Mouse (Mus musculus) neural tube, embryonic 15.5 days (tissue): Measurements from ENCODE around the gene Tmem100. TPM values are rescaled to one million over a fixed set of nuclear protein-coding genes. Genes with fewer than 3 reads are reported as not detected.

Source experiments
- ATAC-seq: fragments of 200-750 bp; cut with Nextera tagmentation; 2 replicates; pipeline ENCODE4 v1.8.0; 2017; ENCODE audit warnings: mild to moderate bottlenecking, moderate TSS enrichment, moderate library complexity; ENCODE audit not compliant: low FRiP score
- H3K27ac ChIP-seq: fragments of 300-500 bp; sonication (generic); replicated peaks from 2 replicates; pipeline ENCODE4 v1.5.1; 2015; ENCODE audit warnings: mild to moderate bottlenecking, inconsistent platforms
- H3K27me3 ChIP-seq: fragments of 300-500 bp; sonication (generic); replicated peaks from 2 replicates; pipeline ENCODE4 v1.6.1; 2015; ENCODE audit warnings: inconsistent platforms
- H3K36me3 ChIP-seq: fragments of 300-500 bp; sonication (generic); 2 replicates; pipeline ENCODE4 v1.6.1; 2015; ENCODE audit warnings: inconsistent platforms
- H3K4me1 ChIP-seq: fragments of 300-500 bp; sonication (generic); 2 replicates; pipeline ENCODE4 v1.6.1; 2015; ENCODE audit warnings: inconsistent platforms
- H3K4me2 ChIP-seq: fragments of 300-500 bp; sonication (generic); 2 replicates; pipeline ENCODE4 v1.6.1; 2015; ENCODE audit warnings: inconsistent platforms, mild to moderate bottlenecking, moderate library complexity
- H3K4me3 ChIP-seq: fragments of 300-500 bp; sonication (generic); replicated peaks from 2 replicates; pipeline ENCODE4 v1.5.1; 2015; ENCODE audit warnings: mild to moderate bottlenecking, inconsistent platforms
- H3K9ac ChIP-seq: fragments of 300-500 bp; sonication (generic); replicated peaks from 2 replicates; pipeline ENCODE4 v1.6.1; 2015; ENCODE audit warnings: mild to moderate bottlenecking, inconsistent platforms
- H3K9me3 ChIP-seq: fragments of 300-500 bp; sonication (generic); replicated peaks from 2 replicates; pipeline ENCODE4 v1.6.1; 2016; ENCODE audit warnings: inconsistent platforms
- WGBS: fragments of 180-500 bp; shearing (Covaris S2); methylation state at CpG from one replicate; pipeline ENCODE4 v1.1.7; 2015; ENCODE audit warnings: mixed read lengths; 5-methylcytosine and 5-hydroxymethylcytosine counted together
- polyA plus RNA-seq: library from polyadenylated mRNA; unstranded; fragments of >200 nt; fragmentation: Nextera tagmentation; extraction: Ambion mirVana; gene quantifications from 2 replicates; pipeline ENCODE4 v1.2.1, GENCODE M21; 2015

Tmem100 gene
- polyA plus RNA-seq, result 23.0 and 24.1 TPM in 2 replicates

DNA sequence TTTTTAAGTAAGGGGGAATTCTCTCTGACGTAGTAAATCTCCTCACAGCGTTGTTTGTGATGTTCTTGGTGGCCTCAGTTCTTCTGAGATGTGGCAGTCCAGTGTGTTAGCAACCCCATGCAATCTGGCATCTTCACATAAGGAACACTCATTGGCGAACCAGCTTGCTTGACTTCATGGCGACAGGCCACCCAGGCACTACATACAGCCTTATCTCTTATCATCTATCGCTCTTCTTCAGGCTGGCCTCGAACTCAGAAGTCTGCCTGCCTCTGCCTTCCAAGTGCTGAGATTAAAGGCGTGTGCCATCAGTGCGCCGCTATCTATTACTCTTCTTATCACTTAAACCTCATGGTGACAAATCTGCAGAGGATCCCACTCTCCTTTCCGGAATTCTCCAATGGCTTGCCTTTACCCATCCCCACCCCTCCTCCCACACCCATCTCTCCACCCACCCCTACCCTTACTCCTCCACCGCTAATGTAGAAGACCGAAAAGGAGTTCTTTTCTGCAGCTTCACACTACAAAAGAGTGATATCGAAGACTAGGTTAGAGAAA lies at the start of gene Tmem100:
Tmem100 (plus strand) TSS at position 508 of the 558 bp plus-strand sequence.
- WGBS, result 49% methylated on average over 13 of the region's 13 CpGs
- H3K4me3 ChIP-seq, result peak within 1 kb of the TSS; percentile 39
- ATAC-seq, result no peak
- no peaks in the 10 kb centered on the region for H3K36me3 ChIP-seq
- peak within 1 kb of the TSS; percentile 54 for H3K4me2 ChIP-seq
- H3K9me3 ChIP-seq, result no peaks in the 10 kb centered on the region
- H3K27ac ChIP-seq, result no peak within 1 kb of the TSS; the same call in 1 of the 2 replicates
- peak within 1 kb of the TSS; percentile 40; the same call in 1 of the 2 replicates for H3K9ac ChIP-seq
- H3K27me3 ChIP-seq, result peaks cover 17% of the 10 kb centered on the region
- peaks cover 31% of the 10 kb centered on the region for H3K4me1 ChIP-seq

- no peak overlapping the region for H3K4me3 ChIP-seq
- H3K27ac ChIP-seq, result no peak overlapping the region
- H3K4me2 ChIP-seq, result no peak overlapping the region
- H3K36me3 ChIP-seq, result no peaks in the 10 kb centered on the region
- H3K9me3 ChIP-seq, result no peaks in the 10 kb centered on the region
- H3K9ac ChIP-seq, result no peak overlapping the region
- H3K27me3 ChIP-seq, result no peaks in the 10 kb centered on the region
- ATAC-seq, result no peak
- WGBS, result 77% methylated on average over 2 of the region's 2 CpGs
- H3K4me1 ChIP-seq, result peaks cover 13% of the 10 kb centered on the region
Measured at GRCm38 (mm10) chr11:89982918-89983317, 47.2 kb upstream of the Tmem100 start.

DNA sequence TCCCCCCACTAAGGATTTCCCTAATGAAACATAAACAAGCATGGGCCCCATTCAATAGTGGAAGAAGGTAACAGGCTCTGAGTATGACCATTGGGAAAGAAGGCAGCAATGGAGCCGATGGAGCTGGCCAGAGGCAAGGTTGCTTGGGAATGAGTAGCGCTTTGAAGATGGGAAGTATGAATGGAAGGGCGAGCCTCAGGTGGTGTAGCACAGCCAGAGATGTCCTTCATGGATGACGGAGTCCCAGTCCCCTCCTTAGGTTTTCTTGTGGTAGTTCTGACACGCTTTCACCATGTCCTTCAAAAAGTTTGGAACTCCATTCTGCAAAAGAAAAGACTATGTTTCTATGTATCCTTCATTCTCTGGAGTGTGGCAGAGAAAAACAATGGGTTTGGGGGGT lies 45.7 kb upstream of the Tmem100 start:
- no peaks in the 10 kb centered on the region for H3K27me3 ChIP-seq
- 95% methylated on average over 5 of the region's 5 CpGs for WGBS
- H3K4me3 ChIP-seq, result no peak overlapping the region
- no peak overlapping the region for H3K27ac ChIP-seq
- H3K36me3 ChIP-seq, result no peaks in the 10 kb centered on the region
- no peaks in the 10 kb centered on the region for H3K9me3 ChIP-seq
- no peak overlapping the region for H3K4me2 ChIP-seq
- no peak for ATAC-seq
- no peak overlapping the region for H3K9ac ChIP-seq
- no peaks in the 10 kb centered on the region for H3K4me1 ChIP-seq

GRCm38 (mm10) chr11:89985200-89986187 lies 44.7 kb upstream of the Tmem100 start:
- H3K36me3 ChIP-seq, result no peaks in the 10 kb centered on the region
- H3K27me3 ChIP-seq, result no peaks in the 10 kb centered on the region
- no peaks in the 10 kb centered on the region for H3K4me1 ChIP-seq
- no peak overlapping the region for H3K4me2 ChIP-seq
- no peak overlapping the region for H3K27ac ChIP-seq
- 45% methylated on average over 10 of the region's 10 CpGs for WGBS
- H3K9ac ChIP-seq, result no peak overlapping the region
- no peaks in the 10 kb centered on the region for H3K9me3 ChIP-seq
- H3K4me3 ChIP-seq, result no peak overlapping the region
- no peak for ATAC-seq

DNA sequence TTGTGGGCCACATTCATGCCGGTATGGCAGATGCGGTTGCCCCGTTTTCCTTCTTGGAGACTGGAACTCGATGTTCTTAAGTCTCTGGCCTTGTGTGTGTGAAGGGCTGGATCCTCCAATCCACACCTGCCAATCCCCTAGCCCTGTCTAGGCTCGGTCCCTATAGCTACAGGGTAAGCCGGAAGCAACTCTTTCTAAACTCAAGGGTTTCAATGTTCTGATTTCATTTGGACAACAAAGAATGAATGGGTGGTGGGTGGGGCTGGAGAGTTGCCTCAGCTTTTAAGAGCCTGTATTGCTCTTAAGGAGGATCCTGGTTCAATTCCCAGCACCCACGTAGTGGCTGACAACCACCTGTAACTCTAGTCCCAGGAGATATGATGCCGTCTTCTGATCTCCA lies 43.6 kb upstream of the Tmem100 start:
- 94% methylated on average over 8 of the region's 8 CpGs for WGBS
- no peak for ATAC-seq
- H3K4me3 ChIP-seq, result no peak overlapping the region

DNA sequence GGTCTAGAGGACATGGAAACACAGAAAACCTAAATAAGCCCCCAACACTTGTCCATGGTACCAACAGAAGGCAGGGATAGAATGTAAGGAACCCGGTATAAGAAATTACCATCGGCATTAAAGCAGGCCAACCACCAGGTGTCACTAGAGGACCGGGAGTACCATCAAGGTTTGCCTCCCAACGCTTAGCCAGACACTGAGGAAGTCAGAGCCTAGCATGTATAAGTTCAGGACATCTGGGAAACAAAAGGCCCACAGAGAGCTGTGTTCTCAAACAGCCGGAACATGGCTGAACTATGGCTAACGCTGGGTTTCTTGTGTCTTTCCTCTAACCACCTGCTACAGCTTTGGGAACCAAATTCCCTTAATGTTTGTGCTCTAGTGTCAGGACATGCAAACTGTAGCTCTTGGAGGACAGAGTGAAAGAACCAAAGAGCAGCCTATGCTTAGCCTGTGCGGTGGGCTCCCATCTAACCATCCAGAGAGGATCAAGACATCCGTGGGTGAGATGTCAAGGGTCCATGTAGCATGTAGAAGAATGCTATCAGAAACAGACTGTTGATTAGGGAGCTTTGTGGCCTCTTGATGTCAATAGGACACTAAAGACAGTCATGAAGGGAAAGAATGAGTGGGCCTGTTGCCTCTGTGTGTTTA lies 41.1 kb upstream of the Tmem100 start:
- no peaks in the 10 kb centered on the region for H3K36me3 ChIP-seq
- no peak overlapping the region for H3K4me3 ChIP-seq
- no peaks in the 10 kb centered on the region for H3K27me3 ChIP-seq
- no peak overlapping the region for H3K9ac ChIP-seq
- H3K9me3 ChIP-seq, result no peaks in the 10 kb centered on the region
- H3K4me2 ChIP-seq, result no peak overlapping the region
- no peaks in the 10 kb centered on the region for H3K4me1 ChIP-seq
- WGBS, result 21% methylated on average over 8 of the region's 8 CpGs
- no peak for ATAC-seq
- no peak overlapping the region for H3K27ac ChIP-seq

More for the DNA sequence above, 43.6 kb upstream of the Tmem100 start:
- Histone ChIP-seq H3K9me3 (no peaks in the 10 kb centered on the region), H3K4me1 (no peaks in the 10 kb centered on the region), H3K36me3 (no peaks in the 10 kb centered on the region), H3K4me2 (no peak overlapping the region), H3K9ac (no peak overlapping the region), H3K27me3 (no peaks in the 10 kb centered on the region), H3K27ac (no peak overlapping the region)

DNA sequence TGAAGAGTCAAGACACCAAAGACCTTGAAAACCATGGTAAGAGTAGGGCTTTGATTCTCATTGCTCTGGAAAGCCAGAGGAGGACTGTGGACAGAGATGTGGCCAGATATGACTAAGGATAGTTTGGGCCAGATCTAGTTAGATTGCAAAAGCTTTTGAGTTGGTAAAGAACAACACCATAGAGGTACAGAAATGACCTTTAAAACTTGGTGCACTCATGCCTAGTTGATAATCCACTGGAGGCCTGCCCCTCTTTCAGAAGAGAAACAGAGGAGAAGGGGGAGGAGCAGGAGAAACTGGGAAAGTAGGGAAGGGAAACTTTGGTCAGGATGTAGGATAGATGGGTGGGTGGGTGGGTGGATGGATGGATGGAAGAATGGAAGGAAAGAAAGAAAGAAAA lies 38.5 kb upstream of the Tmem100 start:
- Histone ChIP-seq H3K4me1 (no peaks in the 10 kb centered on the region), H3K4me3 (no peak overlapping the region), H3K27ac (no peak overlapping the region), H3K9me3 (no peaks in the 10 kb centered on the region), H3K9ac (no peak overlapping the region), H3K36me3 (no peaks in the 10 kb centered on the region), H3K27me3 (no peaks in the 10 kb centered on the region), H3K4me2 (no peak overlapping the region)
- no peak for ATAC-seq

- ATAC-seq, result no peak
- 78% methylated on average over 2 of the region's 2 CpGs for WGBS
- Histone ChIP-seq H3K36me3 (no peaks in the 10 kb centered on the region), H3K27me3 (no peaks in the 10 kb centered on the region), H3K4me1 (no peaks in the 10 kb centered on the region), H3K9me3 (no peaks in the 10 kb centered on the region), H3K4me2 (no peak overlapping the region), H3K9ac (no peak overlapping the region), H3K27ac (no peak overlapping the region), H3K4me3 (no peak overlapping the region)
Measured at GRCm38 (mm10) chr11:89994706-89995105, 35.4 kb upstream of the Tmem100 start.

GRCm38 (mm10) chr11:89995596-89995995 lies 34.6 kb upstream of the Tmem100 start:
- no peak for ATAC-seq
- 89% methylated on average over 5 of the region's 5 CpGs for WGBS
- Histone ChIP-seq H3K27me3 (no peaks in the 10 kb centered on the region), H3K36me3 (no peaks in the 10 kb centered on the region), H3K9ac (no peak overlapping the region), H3K27ac (no peak overlapping the region), H3K9me3 (no peaks in the 10 kb centered on the region), H3K4me2 (no peak overlapping the region), H3K4me3 (no peak overlapping the region), H3K4me1 (no peaks in the 10 kb centered on the region)

- no peaks in the 10 kb centered on the region for H3K4me1 ChIP-seq
- no peaks in the 10 kb centered on the region for H3K9me3 ChIP-seq
- no peak overlapping the region for H3K4me3 ChIP-seq
- no peaks in the 10 kb centered on the region for H3K36me3 ChIP-seq
- no peak overlapping the region for H3K9ac ChIP-seq
- H3K27ac ChIP-seq, result no peak overlapping the region
- 91% methylated on average over 4 of the region's 4 CpGs for WGBS
- no peaks in the 10 kb centered on the region for H3K27me3 ChIP-seq
- ATAC-seq, result no peak
- H3K4me2 ChIP-seq, result no peak overlapping the region
Measured at GRCm38 (mm10) chr11:89996406-89996805, 33.7 kb upstream of the Tmem100 start.

- Histone ChIP-seq H3K9ac (no peak overlapping the region), H3K4me3 (no peak overlapping the region), H3K4me2 (no peak overlapping the region), H3K27me3 (no peaks in the 10 kb centered on the region), H3K9me3 (no peaks in the 10 kb centered on the region), H3K4me1 (no peaks in the 10 kb centered on the region), H3K36me3 (no peaks in the 10 kb centered on the region), H3K27ac (no peak overlapping the region)
- WGBS, result 71% methylated on average over 7 of the region's 7 CpGs
- no peak for ATAC-seq
Measured at GRCm38 (mm10) chr11:89996856-89997255, 33.3 kb upstream of the Tmem100 start.
